Mouse (Mus musculus) brain, embryonic 14.5 days (tissue): Measurements from ENCODE around the gene Lhx3.

ENCODE experiments used
- CTCF ChIP-seq: fragments of 200-500 bp; IDR thresholded peaks from 2 replicates; pipeline ENCODE4 v1.5.1; 2012; ENCODE audit warnings: inconsistent platforms, mild to moderate bottlenecking, moderate library complexity, borderline replicate concordance; ENCODE audit not compliant: insufficient read depth, insufficient read length; ENCODE audit errors: extremely low read depth
- POLR2A ChIP-seq: fragments of 200-500 bp; IDR thresholded peaks from 2 replicates; pipeline ENCODE4 v1.6.1; 2012; ENCODE audit warnings: mild to moderate bottlenecking, inconsistent platforms, borderline replicate concordance; ENCODE audit not compliant: poor library complexity, insufficient read depth, insufficient read length, severe bottlenecking; ENCODE audit errors: extremely low read depth

DNA sequence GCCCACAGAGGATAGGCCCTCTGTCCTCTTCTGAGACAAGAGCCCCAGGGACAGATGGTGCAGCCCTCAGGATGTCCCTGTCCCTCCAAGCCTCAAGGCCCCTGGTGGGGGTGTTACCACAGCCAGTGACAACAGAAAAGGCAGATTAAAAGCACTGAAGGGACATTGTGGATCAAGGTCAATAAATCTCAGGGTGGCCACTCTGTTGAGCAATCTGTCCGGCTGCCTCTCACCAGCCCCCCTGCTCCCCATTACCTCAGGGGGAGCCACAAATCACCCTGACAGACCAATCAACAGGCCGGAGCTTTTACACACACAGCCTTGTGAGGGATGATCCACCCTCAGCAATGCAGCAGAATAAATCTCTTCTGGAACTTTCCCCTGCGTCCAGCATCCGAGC, 32.9 kb downstream of the Lhx3 start:
- TF ChIP-seq POLR2A (no peak), CTCF (no peak)
